Mouse (Mus musculus) hindlimb bud, embryonic 11.5 days (tissue): ENCODE measurements around the gene Selenoo.

Experiments used
- DNase-seq: peaks from one replicate; pipeline ENCODE4 v3.0.0-alpha.2; 2012; ENCODE audit warnings: low read depth, low spot score; ENCODE audit errors: extremely low spot score

The Selenoo gene

GRCm38 (mm10) chr15:89147895-89148294, 59.0 kb downstream of the Selenoo start:
- DNase-seq = no peak

GRCm38 (mm10) chr15:89148496-89149270, 59.8 kb downstream of the Selenoo start:
- no peak for DNase-seq

DNA sequence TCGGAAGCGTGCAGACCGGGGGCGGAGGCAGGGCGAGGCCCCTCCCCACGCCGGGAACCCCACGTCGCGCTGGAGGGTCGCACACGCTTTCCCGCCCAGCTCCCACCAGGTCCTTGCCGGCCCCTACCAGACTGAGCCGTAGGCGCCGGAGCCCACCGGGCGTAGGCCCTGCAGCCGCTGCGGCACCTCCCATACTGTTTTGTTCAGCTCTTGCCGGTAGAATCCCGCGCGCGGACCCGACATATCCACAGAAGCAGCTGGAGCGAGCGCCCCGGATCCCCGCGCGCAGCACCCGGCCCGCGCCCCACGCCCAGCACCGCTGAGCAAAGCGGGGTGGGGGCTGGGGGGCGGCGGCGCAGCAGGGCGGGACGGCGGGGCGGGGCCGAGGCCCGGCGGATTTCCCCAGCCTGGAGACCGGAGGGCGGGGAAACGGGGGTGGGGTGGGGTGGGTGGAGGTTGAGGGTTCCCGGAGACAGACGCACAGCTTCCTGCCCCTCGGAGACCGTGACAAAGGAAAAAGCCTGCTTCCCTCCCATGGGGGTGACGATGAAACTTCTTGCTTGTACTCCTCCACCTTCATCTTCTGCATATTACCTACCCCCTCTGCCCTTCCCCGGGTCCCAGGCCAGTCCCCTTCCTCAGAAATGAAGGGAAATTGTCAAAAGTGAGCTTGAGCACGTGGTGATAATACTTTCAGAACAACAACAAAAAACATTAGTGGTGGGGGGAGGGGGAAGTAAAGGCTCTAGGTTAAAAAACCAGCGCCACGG, 60.6 kb downstream of the Selenoo start, which contains the start of gene Mapk11:
Gene Mapk11, minus strand, starts transcription at position 358 of the 770 bp plus-strand sequence.
- no peak for DNase-seq
